In the genomic region with DNA sequence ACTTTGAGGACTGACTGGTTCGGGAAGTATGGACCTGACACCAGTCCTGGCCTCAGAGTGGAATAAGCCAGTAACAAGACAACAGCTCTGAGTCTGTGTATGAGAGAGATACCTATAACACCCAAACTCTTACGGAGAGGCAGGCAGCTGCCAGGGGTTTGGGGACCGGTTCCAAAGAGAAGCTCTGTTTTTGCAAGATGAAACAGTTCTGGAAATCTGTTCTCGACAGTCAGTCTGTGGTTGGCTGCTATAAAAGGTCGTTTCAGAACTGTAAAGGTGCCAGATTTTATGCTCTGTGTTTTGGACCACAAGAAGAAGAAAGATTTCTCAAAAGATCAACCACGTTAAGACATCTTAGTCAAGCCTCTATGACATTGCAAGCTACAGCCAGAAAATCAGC, we compare ENCODE assay signal across 25 mouse cellular contexts. TPM values are rescaled to one million over a fixed set of nuclear protein-coding genes. Genes with fewer than 3 reads are reported as not detected.
DNase-seq lines count a peak whose midpoint lies in the region; ATAC-seq lines count a peak whose summit lies in the region.
"Had no signal": no experiment of that assay in that cellular context is flagged by ENCODE, and none has a peak within 500 bp of the region (broad histone marks: within the 10 kb centered on the region; RNA-seq: fewer than 3 reads in every experiment).

No protein-coding gene starts in this region.

- peaks cover 72% of the 10 kb centered on the region for H3K4me1 ChIP-seq in heart, embryonic 12.5 days (replicated peaks)
- peaks cover 38% of the 10 kb centered on the region for H3K4me1 ChIP-seq in hindbrain, embryonic 12.5 days
- peaks cover 25% of the 10 kb centered on the region for H3K4me1 ChIP-seq in hindbrain, embryonic 13.5 days (replicated peaks)
- H3K4me1 ChIP-seq in neural tube, embryonic 13.5 days (replicated peaks) = peaks cover 48% of the 10 kb centered on the region
- H3K4me1 ChIP-seq in neural tube, embryonic 15.5 days = peaks cover 28% of the 10 kb centered on the region

- WGBS in heart, embryonic 12.5 days = 52% methylated on average over 6 of the region's 6 CpGs
- 69% methylated on average over 6 of the region's 6 CpGs for WGBS in hindbrain, embryonic 12.5 days
- WGBS in hindbrain, embryonic 13.5 days = 67% methylated on average over 6 of the region's 6 CpGs
- 49% methylated on average over 6 of the region's 6 CpGs for WGBS in neural tube, embryonic 13.5 days
- WGBS in neural tube, embryonic 15.5 days = 49% methylated on average over 6 of the region's 6 CpGs

- intact Hi-C loops in heart, postnatal 10 days (cut with DNase I) = no loop called here

- H3K4me2 ChIP-seq in heart, embryonic 12.5 days = peak overlapping the region; percentile 68
- H3K4me2 ChIP-seq in hindbrain, embryonic 12.5 days (replicated peaks) = no peak overlapping the region
- H3K4me2 ChIP-seq in hindbrain, embryonic 13.5 days = no peak overlapping the region
- no peak overlapping the region for H3K4me2 ChIP-seq in neural tube, embryonic 13.5 days
- no peak overlapping the region for H3K4me2 ChIP-seq in neural tube, embryonic 15.5 days
- H3K4me2 ChIP-seq: embryonic facial prominence, embryonic 15.5 days had no signal

- no peak overlapping the region for H3K9ac ChIP-seq in heart, embryonic 12.5 days
- H3K9ac ChIP-seq in hindbrain, embryonic 12.5 days = no peak overlapping the region
- H3K9ac ChIP-seq in hindbrain, embryonic 13.5 days = no peak overlapping the region
- no peak overlapping the region for H3K9ac ChIP-seq in neural tube, embryonic 13.5 days
- H3K9ac ChIP-seq in neural tube, embryonic 15.5 days (replicated peaks) = no peak overlapping the region
- H3K9ac ChIP-seq: embryonic facial prominence, embryonic 15.5 days; lung, embryonic 15.5 days had no signal

- no peaks in the 10 kb centered on the region for H3K36me3 ChIP-seq in heart, embryonic 12.5 days
- no peaks in the 10 kb centered on the region for H3K36me3 ChIP-seq in hindbrain, embryonic 12.5 days
- H3K36me3 ChIP-seq in hindbrain, embryonic 13.5 days = no peaks in the 10 kb centered on the region
- H3K36me3 ChIP-seq in neural tube, embryonic 13.5 days = no peaks in the 10 kb centered on the region
- H3K36me3 ChIP-seq in neural tube, embryonic 15.5 days = no peaks in the 10 kb centered on the region
- H3K36me3 ChIP-seq: embryonic facial prominence, embryonic 15.5 days; lung, embryonic 15.5 days had no signal

- no peak overlapping the region for H3K27ac ChIP-seq in heart, embryonic 12.5 days (ENCODE audit: poor library complexity, severe bottlenecking)
- H3K27ac ChIP-seq in hindbrain, embryonic 12.5 days = 0 out of 2 replicates have a peak overlapping the region, but pooled peaks have one; percentile 30
- no peak overlapping the region for H3K27ac ChIP-seq in hindbrain, embryonic 13.5 days
- H3K27ac ChIP-seq in neural tube, embryonic 13.5 days (replicated peaks) = 0 out of 2 replicates have a peak overlapping the region, but pooled peaks have one; percentile 18
- H3K27ac ChIP-seq in neural tube, embryonic 15.5 days (replicated peaks) = no peak overlapping the region
- H3K27ac ChIP-seq: embryonic facial prominence, embryonic 15.5 days; forebrain, embryonic 13.5 days; heart, adult 2 months; hindbrain, embryonic 14.5 days; lung, embryonic 15.5 days had no signal

- peaks cover 12% of the 10 kb centered on the region; the same call in 1 of the 2 replicates for H3K27me3 ChIP-seq in heart, embryonic 12.5 days (replicated peaks)
- H3K27me3 ChIP-seq in hindbrain, embryonic 12.5 days = peaks cover 22% of the 10 kb centered on the region
- H3K27me3 ChIP-seq in hindbrain, embryonic 13.5 days = peaks cover 30% of the 10 kb centered on the region
- H3K27me3 ChIP-seq in neural tube, embryonic 13.5 days = peaks cover 28% of the 10 kb centered on the region
- peaks cover 11% of the 10 kb centered on the region for H3K27me3 ChIP-seq in neural tube, embryonic 15.5 days (replicated peaks)

- no peak for DNase-seq in heart, postnatal 10 days
- DNase-seq in right cerebral cortex, postnatal 25 days = no peak
- DNase-seq: adrenal gland, postnatal 14 days; cerebellum, adult 18-20 months; cerebellum, postnatal 10 days; gastrocnemius, postnatal 36 days; heart, adult 2 months; heart, postnatal 14 days; kidney, adult 11 months; kidney, postnatal 14 days; layer of hippocampus, adult 9-11 months; lung, postnatal 36 days had no signal

- H3K4me3 ChIP-seq in heart, embryonic 12.5 days = 0 out of 2 replicates have a peak overlapping the region, but pooled peaks have one; percentile 36
- H3K4me3 ChIP-seq in hindbrain, embryonic 12.5 days = no peak overlapping the region
- no peak overlapping the region for H3K4me3 ChIP-seq in hindbrain, embryonic 13.5 days
- H3K4me3 ChIP-seq in neural tube, embryonic 13.5 days = no peak overlapping the region
- no peak overlapping the region for H3K4me3 ChIP-seq in neural tube, embryonic 15.5 days (replicated peaks)
- H3K4me3 ChIP-seq: embryonic facial prominence, embryonic 15.5 days; forebrain, embryonic 13.5 days; heart, adult 2 months; lung, embryonic 15.5 days; megakaryocyte, embryonic 14.5 days had no signal

- H3K9me3 ChIP-seq in heart, embryonic 12.5 days (replicated peaks) = no peaks in the 10 kb centered on the region
- no peaks in the 10 kb centered on the region for H3K9me3 ChIP-seq in hindbrain, embryonic 12.5 days (replicated peaks)
- no peaks in the 10 kb centered on the region for H3K9me3 ChIP-seq in hindbrain, embryonic 13.5 days
- no peaks in the 10 kb centered on the region for H3K9me3 ChIP-seq in neural tube, embryonic 13.5 days
- no peaks in the 10 kb centered on the region for H3K9me3 ChIP-seq in neural tube, embryonic 15.5 days (replicated peaks)
- H3K9me3 ChIP-seq: embryonic facial prominence, embryonic 15.5 days; forebrain, embryonic 13.5 days; lung, embryonic 15.5 days; megakaryocyte, embryonic 14.5 days had no signal

- no peak for ATAC-seq in heart, embryonic 12.5 days (ENCODE audit: insufficient number of reproducible peaks, low FRiP score)
- no peak for ATAC-seq in hindbrain, embryonic 12.5 days (ENCODE audit: low FRiP score)
- no peak for ATAC-seq in hindbrain, embryonic 13.5 days (ENCODE audit: low FRiP score)
- ATAC-seq in neural tube, embryonic 13.5 days (ENCODE audit: low read depth) = no peak
- no peak for ATAC-seq in neural tube, embryonic 15.5 days (ENCODE audit: low FRiP score)
- ATAC-seq: CD4-positive, CD25-positive, alpha-beta regulatory T cell, adult 4 months; forebrain, embryonic 13.5 days; midbrain, embryonic 16.5 days had no signal

RNA-seq across cellular contexts. Expression of gene Meox1, which starts 5.4 kb away (rescaled TPM):
- polyA plus RNA-seq in heart, embryonic 12.5 days (2016; fragmentation: Nextera tagmentation; extraction: Ambion mirVana) = 22.7 and 24.1 TPM in 2 replicates
- 10 to 100 TPM; 23.7 to 27.5 TPM for total RNA-seq in heart, postnatal 10 days (2021)
- 1.4 and 1.9 TPM in 2 replicates for polyA plus RNA-seq in hindbrain, embryonic 12.5 days (2016; fragmentation: Nextera tagmentation; extraction: Ambion mirVana)
- polyA plus RNA-seq in hindbrain, embryonic 13.5 days (2015; fragmentation: Nextera tagmentation; extraction: Ambion mirVana) = 0.43 and 0.56 TPM in 2 replicates
- polyA plus RNA-seq in neural tube, embryonic 13.5 days (2015; fragmentation: Nextera tagmentation; extraction: Ambion mirVana) = 1.4 and 2.5 TPM in 2 replicates
- 1.3 and 2.0 TPM in 2 replicates for polyA plus RNA-seq in neural tube, embryonic 15.5 days (2015; fragmentation: Nextera tagmentation; extraction: Ambion mirVana)
- total RNA-seq: common myeloid progenitor, adult 5-6 weeks had no signal
- polyA plus RNA-seq: CD4-positive, CD25-positive, alpha-beta regulatory T cell, adult 4 months had no signal

Comparison
In these comparisons a context has a peak if more than half of its experiments do, and no peak if none do; other contexts are left out.
1. H3K27ac ChIP-seq: peak in hindbrain, embryonic 12.5 days (single experiment) and neural tube, embryonic 13.5 days (single experiment); none in heart, embryonic 12.5 days (single experiment), hindbrain, embryonic 13.5 days (single experiment) and neural tube, embryonic 15.5 days (single experiment).